Mouse (Mus musculus) forebrain, embryonic 10.5 days (tissue): ENCODE measurements around the gene Pacsin2. TPM values are rescaled to one million over a fixed set of nuclear protein-coding genes. Genes with fewer than 3 reads are reported as not detected.

Source experiments
- DNase-seq: peaks from one replicate; pipeline ENCODE4 v3.0.0-alpha.2; 2017; ENCODE audit warnings: low spot score; ENCODE audit errors: extremely low spot score
- H3K27ac ChIP-seq: fragments of 300-500 bp; sonication (generic); 2 replicates; pipeline ENCODE4 v1.5.1; 2016; ENCODE audit warnings: mild to moderate bottlenecking
- H3K27me3 ChIP-seq: fragments of 300-500 bp; sonication (generic); 2 replicates; pipeline ENCODE4 v1.6.1; 2016; ENCODE audit warnings: mild to moderate bottlenecking; ENCODE audit not compliant: poor library complexity, severe bottlenecking
- H3K36me3 ChIP-seq: fragments of 300-500 bp; sonication (generic); replicated peaks from 2 replicates; pipeline ENCODE4 v1.6.1; 2016; ENCODE audit warnings: mild to moderate bottlenecking, moderate library complexity
- H3K4me1 ChIP-seq: fragments of 300-500 bp; sonication (generic); 2 replicates; pipeline ENCODE4 v1.6.1; 2016
- H3K4me3 ChIP-seq: fragments of 300-500 bp; sonication (generic); 2 replicates; pipeline ENCODE4 v1.5.1; 2016; ENCODE audit warnings: mild to moderate bottlenecking, moderate library complexity
- H3K9me3 ChIP-seq: fragments of 300-500 bp; sonication (generic); 2 replicates; pipeline ENCODE4 v1.6.1; 2016; ENCODE audit warnings: mild to moderate bottlenecking, moderate library complexity
- WGBS: fragments of 180-500 bp; shearing (Covaris S2); methylation state at CpG from one replicate; pipeline ENCODE4 v1.1.7; 2016; 5-methylcytosine and 5-hydroxymethylcytosine counted together
- polyA plus RNA-seq: library from polyadenylated mRNA; unstranded; fragments of >200 nt; fragmentation: Nextera tagmentation; extraction: Ambion mirVana; gene quantifications from 2 replicates; pipeline ENCODE4 v1.2.1, GENCODE M21; 2016

The Pacsin2 gene
- polyA plus RNA-seq, 1 experiment from 2014 or later: 55.4 TPM

GRCm38 (mm10) chr15:83442495-83443037 is 21.8 kb downstream of the Pacsin2 start:
- no peak for DNase-seq
- no peaks in the 10 kb centered on the region for H3K9me3 ChIP-seq
- H3K27me3 ChIP-seq: no peaks in the 10 kb centered on the region
- H3K27ac ChIP-seq: no peak overlapping the region
- 94% methylated on average over 4 of the region's 4 CpGs for WGBS
- no peak overlapping the region for H3K4me3 ChIP-seq
- peaks cover 34% of the 10 kb centered on the region for H3K4me1 ChIP-seq
- no peaks in the 10 kb centered on the region for H3K36me3 ChIP-seq

- no peak for DNase-seq
- H3K4me3 ChIP-seq: no peak overlapping the region
- WGBS: 68% methylated on average over 5 of the region's 5 CpGs
- H3K36me3 ChIP-seq: no peaks in the 10 kb centered on the region
- H3K27me3 ChIP-seq: no peaks in the 10 kb centered on the region
- peaks cover 20% of the 10 kb centered on the region for H3K4me1 ChIP-seq
- no peak overlapping the region for H3K27ac ChIP-seq
- no peaks in the 10 kb centered on the region for H3K9me3 ChIP-seq
Measured at GRCm38 (mm10) chr15:83440726-83441125, 23.7 kb downstream of the Pacsin2 start.

- Histone ChIP-seq H3K4me1 (peaks cover 16% of the 10 kb centered on the region), H3K27me3 (no peaks in the 10 kb centered on the region), H3K9me3 (no peaks in the 10 kb centered on the region), H3K4me3 (no peak overlapping the region), H3K36me3 (no peaks in the 10 kb centered on the region), H3K27ac (no peak overlapping the region)
- WGBS: 90% methylated on average over 9 of the region's 9 CpGs
- no peak for DNase-seq
Measured at GRCm38 (mm10) chr15:83436541-83436940, 27.9 kb downstream of the Pacsin2 start.

- Histone ChIP-seq H3K9me3 (no peaks in the 10 kb centered on the region), H3K36me3 (no peaks in the 10 kb centered on the region), H3K27ac (no peak overlapping the region), H3K27me3 (no peaks in the 10 kb centered on the region), H3K4me1 (peaks cover 11% of the 10 kb centered on the region), H3K4me3 (no peak overlapping the region)
- 87% methylated on average over 8 of the region's 8 CpGs for whole genome bisulfite sequencing
- no peak for DNase-seq
Measured at GRCm38 (mm10) chr15:83435324-83436090, 28.9 kb downstream of the Pacsin2 start.

GRCm38 (mm10) chr15:83434692-83435091 is 29.7 kb downstream of the Pacsin2 start:
- 87% methylated on average over 4 of the region's 4 CpGs for WGBS
- Histone ChIP-seq H3K36me3 (no peaks in the 10 kb centered on the region), H3K9me3 (no peaks in the 10 kb centered on the region), H3K27ac (no peak overlapping the region), H3K4me1 (peaks cover 13% of the 10 kb centered on the region), H3K27me3 (no peaks in the 10 kb centered on the region), H3K4me3 (no peak overlapping the region)
- DNase-seq: no peak

GRCm38 (mm10) chr15:83433344-83433743 is 31.1 kb downstream of the Pacsin2 start:
- H3K4me1 ChIP-seq: peaks cover 17% of the 10 kb centered on the region
- WGBS: 91% methylated on average over 2 of the region's 2 CpGs

GRCm38 (mm10) chr15:83432231-83433031 is 32.0 kb downstream of the Pacsin2 start:
- Histone ChIP-seq H3K27me3 (no peaks in the 10 kb centered on the region), H3K4me3 (no peak overlapping the region), H3K9me3 (no peaks in the 10 kb centered on the region), H3K4me1 (peaks cover 17% of the 10 kb centered on the region), H3K36me3 (no peaks in the 10 kb centered on the region), H3K27ac (no peak overlapping the region)
- no peak for DNase-seq
- WGBS: 78% methylated on average over 15 of the region's 15 CpGs

More at GRCm38 (mm10) chr15:83433344-83433743, 31.1 kb downstream of the Pacsin2 start:
- no peaks in the 10 kb centered on the region for H3K36me3 ChIP-seq
- no peak for DNase-seq
- H3K27me3 ChIP-seq: no peaks in the 10 kb centered on the region
- H3K9me3 ChIP-seq: no peaks in the 10 kb centered on the region
- no peak overlapping the region for H3K27ac ChIP-seq
- H3K4me3 ChIP-seq: no peak overlapping the region

GRCm38 (mm10) chr15:83430986-83431763 is 33.2 kb downstream of the Pacsin2 start:
- Histone ChIP-seq H3K9me3 (no peaks in the 10 kb centered on the region), H3K27me3 (no peaks in the 10 kb centered on the region), H3K4me1 (peaks cover 24% of the 10 kb centered on the region), H3K27ac (no peak overlapping the region), H3K4me3 (no peak overlapping the region), H3K36me3 (no peaks in the 10 kb centered on the region)
- 94% methylated on average over 14 of the region's 14 CpGs for WGBS
- DNase-seq: no peak

- WGBS: 78% methylated on average over 7 of the region's 7 CpGs
- Histone ChIP-seq H3K9me3 (no peaks in the 10 kb centered on the region), H3K4me1 (peaks cover 32% of the 10 kb centered on the region), H3K27me3 (no peaks in the 10 kb centered on the region), H3K36me3 (no peaks in the 10 kb centered on the region), H3K27ac (no peak overlapping the region), H3K4me3 (no peak overlapping the region)
- DNase-seq: no peak
Measured at GRCm38 (mm10) chr15:83430419-83430818, 34.0 kb downstream of the Pacsin2 start.

- 100% methylated on average over 1 of the region's 1 CpGs for WGBS
- H3K9me3 ChIP-seq: no peaks in the 10 kb centered on the region
- no peaks in the 10 kb centered on the region for H3K36me3 ChIP-seq
- H3K27ac ChIP-seq: no peak overlapping the region
- no peak overlapping the region for H3K4me3 ChIP-seq
- H3K4me1 ChIP-seq: peaks cover 35% of the 10 kb centered on the region
- no peak for DNase-seq
- H3K27me3 ChIP-seq: no peaks in the 10 kb centered on the region
Measured at GRCm38 (mm10) chr15:83428586-83428985, 35.8 kb downstream of the Pacsin2 start.

- no peak for DNase-seq
- H3K4me3 ChIP-seq: no peak overlapping the region
- no peaks in the 10 kb centered on the region for H3K36me3 ChIP-seq
- no peaks in the 10 kb centered on the region for H3K27me3 ChIP-seq
- no peaks in the 10 kb centered on the region for H3K9me3 ChIP-seq
- 82% methylated on average over 9 of the region's 9 CpGs for WGBS
- H3K27ac ChIP-seq: no peak overlapping the region
- H3K4me1 ChIP-seq: peaks cover 25% of the 10 kb centered on the region
Measured at GRCm38 (mm10) chr15:83427294-83428163, 36.9 kb downstream of the Pacsin2 start.

GRCm38 (mm10) chr15:83425794-83426193 is 38.6 kb downstream of the Pacsin2 start:
- no peaks in the 10 kb centered on the region for H3K9me3 ChIP-seq
- H3K4me1 ChIP-seq: peaks cover 24% of the 10 kb centered on the region
- H3K27me3 ChIP-seq: no peaks in the 10 kb centered on the region
- H3K4me3 ChIP-seq: no peak overlapping the region
- 57% methylated on average over 5 of the region's 5 CpGs for WGBS
- peak overlapping the region; percentile 32; the same call in 1 of the 2 replicates for H3K27ac ChIP-seq
- no peaks in the 10 kb centered on the region for H3K36me3 ChIP-seq
- DNase-seq: no peak
